Mouse (Mus musculus) ES-E14 (cell line): ENCODE measurements around the gene Cybrd1.

Source experiments
- CHD2 ChIP-seq: IDR thresholded peaks from 2 replicates; pipeline ENCODE4 v1.6.1; 2014; ENCODE audit warnings: mild to moderate bottlenecking, low read depth, low read length, inconsistent platforms
- MAFK ChIP-seq: IDR thresholded peaks from 2 replicates; pipeline ENCODE4 v1.6.1; 2014; ENCODE audit warnings: mild to moderate bottlenecking, low read depth, low read length, inconsistent platforms; ENCODE audit not compliant: insufficient read depth

- TF ChIP-seq CHD2 (no peak), MAFK (no peak)
These were observed 70.2 kb downstream of the Cybrd1 start for GRCm38 (mm10) chr2:71187950-71188349.
